Mouse (Mus musculus) ovary, postnatal 10 days (tissue): ENCODE data around the gene Mrps12.

Source experiments
- DNase-seq: peaks from one replicate; pipeline ENCODE4 v3.0.0; 2022; ENCODE audit warnings: low spot score

Gene Mrps12

DNA sequence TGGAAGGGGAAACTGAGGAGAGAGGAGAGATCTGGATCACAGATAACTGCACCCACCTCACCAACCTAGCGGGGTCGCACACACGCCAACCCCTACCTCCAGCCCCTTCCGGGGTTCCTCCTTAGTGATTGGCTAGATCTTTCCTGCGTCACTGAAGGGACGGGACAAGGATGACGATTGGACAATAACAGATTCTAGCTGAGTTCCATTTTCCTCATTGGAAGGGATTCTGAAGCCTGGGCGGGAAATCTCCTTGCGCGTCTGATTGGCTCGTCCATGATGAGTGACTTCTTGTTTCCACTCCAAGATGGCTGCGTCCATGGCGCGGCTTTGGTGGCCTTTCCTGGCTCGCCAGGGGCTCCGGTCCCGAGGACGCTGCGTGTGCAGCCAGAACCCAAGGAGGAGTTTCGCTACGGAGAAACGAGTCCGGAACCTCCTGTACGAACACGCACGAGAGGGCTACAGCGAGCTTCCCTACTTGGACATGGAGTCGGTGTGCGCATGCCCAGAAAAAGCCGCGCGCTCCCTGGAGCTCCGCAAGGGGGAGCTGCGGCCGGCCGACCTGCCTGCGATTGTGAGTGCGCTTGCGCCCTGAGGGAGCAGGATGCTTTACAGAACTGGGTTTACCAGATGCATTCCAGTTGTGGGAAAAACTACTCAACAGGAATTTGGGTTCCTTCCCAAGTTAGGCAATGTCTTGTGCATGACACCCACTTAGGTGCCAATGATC, at the start of gene Mrps12, which contains the start of gene Sars2:
Mrps12 (minus strand) TSS at position 112 of the 730 bp plus-strand sequence.
Sars2 (plus strand) TSS at position 284 of the 730 bp plus-strand sequence.
- peak; percentile 97 for DNase-seq

DNA sequence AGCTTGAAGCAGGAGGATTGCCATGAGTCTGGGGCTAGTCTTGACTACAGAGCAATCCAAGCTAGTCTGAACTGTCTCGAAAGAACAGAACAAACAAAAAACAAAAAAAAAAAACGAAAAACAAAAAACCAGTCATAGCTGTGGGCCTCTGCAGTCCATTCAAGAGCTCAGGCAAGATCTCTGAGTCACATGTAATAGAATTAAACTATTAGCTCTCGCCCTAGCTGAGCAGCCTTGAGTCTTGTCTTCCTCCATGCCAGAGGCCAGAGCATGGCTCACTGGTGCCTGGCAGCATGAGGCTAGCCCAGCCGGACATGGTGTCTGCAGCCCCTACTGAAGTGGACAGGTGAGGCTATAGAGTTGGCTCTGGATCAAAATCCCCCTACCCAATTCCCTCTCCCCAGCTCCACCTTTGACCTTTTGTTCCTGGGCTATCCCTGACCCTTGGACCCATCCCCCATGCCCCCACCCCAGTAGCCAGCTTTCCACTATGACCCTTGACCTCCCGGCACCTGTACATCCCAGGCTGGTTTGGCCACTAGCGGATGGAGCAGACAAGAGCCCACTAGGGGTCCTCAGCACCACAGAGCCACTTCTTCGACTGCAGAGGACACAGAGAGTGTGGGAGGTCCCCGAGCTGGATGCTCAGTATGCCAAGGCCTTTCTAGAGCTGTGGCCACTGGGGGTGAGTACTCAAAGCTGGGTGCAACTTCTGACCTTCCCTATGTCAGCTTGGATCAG, 48.6 kb upstream of the Mrps12 start:
- no peak for DNase-seq

DNA sequence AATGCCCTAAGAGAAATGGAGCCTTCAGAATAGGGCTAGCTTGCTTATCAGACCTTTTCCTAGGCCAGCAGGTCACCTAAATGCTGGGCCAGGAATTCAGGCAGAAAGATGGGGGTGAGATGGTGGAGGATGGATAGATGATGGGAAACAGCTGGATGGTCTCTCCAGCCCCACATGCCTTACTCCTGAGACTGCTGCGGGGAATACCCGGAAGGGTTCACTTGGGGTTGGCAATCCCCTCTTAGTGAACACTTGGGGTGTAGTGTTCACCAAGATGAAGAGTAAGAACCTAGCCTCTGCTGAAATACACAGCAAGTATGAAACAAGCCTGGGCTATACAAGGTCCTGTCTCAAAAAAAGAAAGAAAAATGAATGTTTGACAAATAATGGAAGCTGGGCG, 47.6 kb upstream of the Mrps12 start:
- DNase-seq, result no peak

- DNase-seq, result no peak
Observed at GRCm38 (mm10) chr7:28788307-28789195, 46.9 kb upstream of the Mrps12 start, which contains the start of gene Rinl. TSS of gene Rinl (plus strand) at chr7:28788969.

DNA sequence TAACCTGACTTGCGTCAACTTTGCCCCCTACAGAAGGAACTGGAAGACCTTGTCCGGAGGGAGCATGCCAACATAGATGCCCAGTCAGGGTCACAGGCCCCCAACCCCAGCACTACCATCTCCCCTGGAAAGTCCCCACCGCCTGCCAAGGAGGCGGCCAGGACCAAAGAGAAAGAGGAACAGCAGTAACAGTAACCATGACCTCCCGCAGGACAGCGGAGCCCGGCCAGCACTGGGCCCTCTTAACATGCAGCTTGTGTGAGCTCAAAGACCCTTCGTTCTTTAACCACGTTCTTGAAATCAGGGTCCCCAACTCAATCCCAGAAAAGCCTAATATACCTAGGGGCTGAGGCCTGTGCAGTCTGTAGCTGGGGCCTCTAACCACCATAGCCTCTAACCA, 46.3 kb upstream of the Mrps12 start:
- DNase-seq, result no peak

GRCm38 (mm10) chr7:28785161-28785560, 43.5 kb upstream of the Mrps12 start:
- DNase-seq, result no peak

DNA sequence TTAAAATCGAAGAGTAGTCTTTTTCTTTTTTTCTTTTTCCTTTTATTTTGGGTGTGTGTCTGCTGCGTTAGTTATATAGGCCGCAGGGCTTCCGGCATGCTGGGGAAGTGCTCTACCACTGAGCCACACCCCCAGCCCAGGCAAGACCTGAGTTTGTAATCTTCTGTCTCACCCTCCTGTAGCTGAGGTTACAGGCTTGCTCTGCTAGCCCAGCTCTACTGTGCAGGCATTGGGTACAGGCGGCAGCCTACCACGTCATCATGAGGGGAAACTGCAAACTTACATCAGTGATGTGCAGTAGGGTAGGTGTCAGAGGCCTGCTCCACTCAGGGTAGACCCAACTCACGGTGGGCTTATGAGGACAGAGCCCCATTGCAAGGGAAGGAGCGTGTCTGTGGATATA, 39.6 kb upstream of the Mrps12 start:
- no peak for DNase-seq

DNA sequence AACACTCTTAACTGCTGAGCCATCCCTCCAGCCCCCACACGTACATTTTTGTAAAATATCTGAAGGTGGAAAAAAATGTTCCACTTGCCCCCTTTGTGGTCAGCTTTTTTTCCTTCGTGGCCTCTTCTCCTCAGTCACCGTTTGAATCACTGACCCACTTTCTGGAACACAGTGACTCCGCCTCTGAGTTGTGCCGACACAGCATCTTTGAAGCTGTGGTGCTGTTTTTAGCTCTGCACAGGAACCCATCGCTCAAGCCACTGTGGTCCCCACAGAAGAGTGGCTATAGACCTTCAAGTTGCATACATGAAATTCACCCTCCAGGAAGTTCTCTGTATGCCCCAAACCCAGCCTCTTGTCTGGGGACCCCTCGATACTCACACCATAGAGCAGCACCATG, 39.2 kb upstream of the Mrps12 start:
- no peak for DNase-seq

DNA sequence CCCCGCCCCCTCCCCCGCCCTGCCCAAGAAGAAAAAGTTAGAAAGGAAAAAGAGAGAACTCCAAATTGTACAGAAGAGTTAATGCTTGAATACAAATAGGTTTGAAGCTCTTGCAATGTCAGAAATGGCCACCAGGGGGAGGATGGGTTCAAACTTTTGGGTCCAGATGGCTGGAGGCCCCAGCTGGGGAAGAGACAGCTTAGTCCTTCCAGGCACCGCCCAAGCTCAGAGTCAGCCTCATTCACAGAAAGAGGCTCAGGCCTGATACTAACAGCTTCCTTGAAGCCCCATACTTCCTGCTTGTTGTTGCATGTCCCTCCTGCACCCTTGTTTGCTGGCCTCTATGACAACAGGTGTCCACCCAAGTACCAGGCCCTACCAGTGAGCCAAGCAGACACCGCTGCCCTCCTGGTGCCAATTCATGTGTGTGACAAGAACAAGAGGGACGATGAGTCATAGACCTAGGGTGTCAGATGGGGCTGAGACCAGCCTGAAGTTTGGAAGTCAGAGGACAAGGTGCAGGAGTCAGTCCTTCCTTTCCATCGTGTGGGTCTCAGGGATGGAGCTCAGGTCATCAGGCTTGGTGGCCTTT, 38.5 kb upstream of the Mrps12 start:
- DNase-seq, result peak; percentile 85

- DNase-seq, result no peak
Observed at GRCm38 (mm10) chr7:28778825-28779224, 37.2 kb upstream of the Mrps12 start.

DNA sequence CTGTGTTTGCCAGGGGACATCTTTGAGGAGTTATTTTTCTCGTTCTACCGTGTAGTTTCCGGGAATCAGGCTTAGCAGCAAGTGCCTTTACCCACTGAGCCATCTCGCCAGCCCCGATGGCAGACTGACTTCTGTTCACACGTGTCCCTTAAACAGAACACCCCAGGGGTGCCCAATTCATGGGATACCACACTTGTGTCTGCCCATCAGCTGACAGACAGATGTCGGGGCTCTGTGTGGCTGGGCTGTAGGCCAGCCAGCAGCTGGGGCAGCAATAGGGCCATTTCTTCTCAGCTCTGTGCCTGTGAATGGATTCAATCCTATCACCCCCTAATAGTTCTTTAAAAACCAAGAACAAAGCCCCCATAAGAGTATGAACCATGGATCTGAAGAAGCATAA, 33.5 kb upstream of the Mrps12 start:
- no peak for DNase-seq

GRCm38 (mm10) chr7:28774164-28774563, 32.5 kb upstream of the Mrps12 start:
- DNase-seq, result no peak

DNA sequence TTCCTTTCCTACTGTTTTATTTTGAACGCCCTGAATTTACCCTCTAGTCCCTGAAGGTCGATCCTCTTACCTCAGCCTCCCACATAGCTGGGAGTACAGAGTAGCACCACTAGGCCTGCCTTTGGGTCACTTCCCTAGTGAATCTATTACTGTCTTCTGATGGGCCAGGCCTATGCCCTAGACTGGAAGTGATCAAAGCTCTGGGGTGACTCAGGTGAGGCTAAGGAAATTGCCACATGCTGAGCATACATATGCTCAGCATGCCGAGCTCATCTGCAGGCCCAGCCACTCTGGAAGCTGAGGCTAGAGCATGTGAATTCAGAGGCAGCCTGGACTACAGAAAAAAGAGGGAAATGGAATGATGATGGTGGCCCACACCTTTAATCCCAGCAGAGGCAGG, 31.5 kb upstream of the Mrps12 start:
- no peak for DNase-seq

DNA sequence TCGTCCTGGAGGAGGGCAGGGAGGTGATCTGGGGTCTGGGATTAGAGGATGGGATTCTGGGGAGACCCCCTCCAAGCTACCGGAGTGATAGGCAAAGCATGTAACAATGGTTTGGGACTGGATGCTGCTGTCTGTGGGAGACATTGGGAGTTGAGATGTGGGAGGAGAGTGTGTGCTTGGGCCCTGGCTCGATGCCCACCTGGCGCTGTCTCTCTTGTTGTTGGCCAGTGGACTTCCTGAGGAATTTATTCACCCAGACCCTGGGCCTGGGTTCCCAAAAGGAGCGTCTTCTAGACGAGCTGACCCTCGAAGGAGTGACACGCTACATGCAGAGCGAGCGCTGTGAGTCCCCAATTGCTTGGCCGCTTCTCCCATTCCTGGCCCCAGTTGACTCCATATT, 30.2 kb upstream of the Mrps12 start:
- DNase-seq, result no peak

- DNase-seq, result no peak
Observed at GRCm38 (mm10) chr7:28770309-28770708, 28.7 kb upstream of the Mrps12 start.

- DNase-seq, result no peak
Observed at GRCm38 (mm10) chr7:28769414-28769958, 27.9 kb upstream of the Mrps12 start.

DNA sequence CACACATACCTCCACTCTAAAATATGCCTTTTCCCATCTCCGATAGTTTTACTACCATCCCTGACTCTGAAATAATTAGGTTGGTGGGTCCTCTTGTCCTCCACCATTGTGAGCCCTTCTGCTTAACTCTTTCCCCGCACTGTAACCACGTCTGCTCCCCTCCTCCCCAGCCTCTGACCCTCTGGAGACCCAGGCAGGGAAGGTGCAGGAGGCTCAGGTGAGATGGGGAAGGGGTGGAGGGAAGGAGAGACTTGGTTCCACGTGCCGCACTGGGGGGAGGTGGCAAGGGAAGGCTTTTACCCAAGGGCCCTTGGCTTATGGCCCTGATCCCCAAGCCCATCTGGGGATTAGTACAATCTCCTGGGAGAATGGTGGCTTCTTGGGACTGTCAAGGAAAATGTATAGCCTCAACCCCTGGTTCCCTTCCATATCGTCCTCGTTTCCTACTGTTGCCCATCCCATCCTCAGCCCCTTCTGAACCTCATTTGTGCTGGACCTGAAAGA, 25.9 kb upstream of the Mrps12 start, which contains the start of gene Nfkbib:
Nfkbib (minus strand) TSS at position 51 of the 504 bp plus-strand sequence.
- DNase-seq, result no peak

- no peak for DNase-seq
Observed at GRCm38 (mm10) chr7:28766910-28767309, 25.3 kb upstream of the Mrps12 start.

DNA sequence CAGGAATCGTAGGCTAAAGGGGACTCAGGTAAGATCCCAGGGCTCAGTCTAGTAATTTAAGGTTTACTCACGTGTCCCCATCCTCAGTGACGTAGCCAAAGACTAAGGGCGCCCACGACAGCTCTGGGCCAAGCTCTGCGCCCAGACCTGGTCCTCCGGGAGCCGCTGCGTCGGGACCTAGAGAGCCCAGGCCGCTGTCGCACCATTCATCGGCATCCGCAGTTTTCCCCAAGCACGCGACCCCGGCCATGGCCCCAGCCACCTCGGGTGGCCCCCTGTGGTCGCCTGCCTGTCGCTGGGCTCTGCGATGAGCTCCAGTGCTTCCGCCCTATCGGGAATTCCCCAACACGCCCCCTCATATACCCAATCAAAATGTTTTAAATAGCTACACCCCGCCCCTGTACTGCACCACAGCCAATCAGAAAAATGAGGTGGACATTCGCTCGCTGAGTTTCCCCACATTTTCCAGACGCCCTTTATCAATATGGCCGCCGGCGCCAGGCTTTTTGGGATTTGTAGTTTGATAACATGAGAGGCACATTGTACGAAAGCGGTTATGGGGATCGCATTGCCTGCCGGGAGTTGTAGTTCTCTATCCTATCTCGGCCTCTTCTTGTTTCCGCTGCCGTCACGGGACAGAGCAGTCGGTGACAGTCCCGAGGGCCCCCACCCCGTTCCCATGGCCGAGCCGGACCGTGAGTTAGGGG, 24.7 kb upstream of the Mrps12 start, which contains the start of gene Sirt2:
Sirt2 (plus strand) TSS at position 563 of the 707 bp plus-strand sequence.
- DNase-seq, result peak; percentile 74

DNA sequence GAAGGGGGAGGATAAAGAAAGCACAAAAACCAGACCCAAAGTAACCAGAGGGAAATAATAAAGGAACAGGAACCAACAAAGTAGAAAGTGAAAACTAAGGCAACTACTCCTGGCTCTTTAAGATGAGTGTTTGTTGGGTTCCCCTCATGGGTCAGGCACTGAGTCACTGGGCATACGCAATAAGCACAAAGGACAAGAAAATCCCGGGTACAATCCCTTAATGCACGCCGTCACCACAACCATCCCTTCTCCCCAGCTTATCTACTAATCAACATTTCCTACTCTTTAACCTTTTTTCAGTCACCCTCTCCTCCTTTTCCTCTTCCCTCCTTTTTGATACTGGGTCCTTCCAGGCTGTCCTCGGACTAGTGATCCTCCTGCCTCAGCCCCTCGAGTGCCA, 23.6 kb upstream of the Mrps12 start:
- no peak for DNase-seq

- no peak for DNase-seq
Observed at GRCm38 (mm10) chr7:28761907-28762306, 20.3 kb upstream of the Mrps12 start.
